Mouse (Mus musculus): ENCODE measurements at regions not wholly inside any gene's neighbourhood (a gene's known extent, or its start where the extent isn't known, plus 50 kb on each side); places are given as distances from the start of the nearest gene placed in this dataset.
A peak's percentile ranks its signal among the peaks of the same experiment; 100 is the strongest.
"Not testable (repeated sequence)": the region's sequence is repeated elsewhere in the genome, so short reads cannot be mapped to it uniquely, and the experiment has no call there.

GRCm38 (mm10) chr4:49958275-49958674 is 112.7 kb upstream of the Grin3a start:
- no peak for DNase-seq

- no peak for DNase-seq
Measured at GRCm38 (mm10) chr4:49956855-49957254, 111.3 kb upstream of the Grin3a start.

DNA sequence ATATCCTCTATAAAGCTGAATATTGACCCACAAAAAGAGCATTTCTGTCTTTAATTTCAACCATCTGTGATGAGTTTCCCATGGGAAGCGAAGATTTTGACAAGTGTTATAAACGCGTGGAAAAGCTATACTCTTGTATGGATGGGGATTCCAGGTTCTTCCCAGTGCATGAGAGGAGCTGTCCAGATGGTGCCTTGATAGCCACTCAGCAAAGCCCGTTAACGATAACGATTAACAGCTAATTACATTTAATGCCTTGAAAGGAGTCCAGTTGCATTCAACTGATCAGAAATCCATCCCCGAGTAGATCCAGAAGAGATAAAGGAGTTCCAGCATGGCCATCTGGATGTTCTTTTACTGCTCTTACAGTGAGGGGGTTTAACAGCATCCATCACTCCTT is 100.8 kb upstream of the Grin3a start:
- DNase-seq, result no peak

DNA sequence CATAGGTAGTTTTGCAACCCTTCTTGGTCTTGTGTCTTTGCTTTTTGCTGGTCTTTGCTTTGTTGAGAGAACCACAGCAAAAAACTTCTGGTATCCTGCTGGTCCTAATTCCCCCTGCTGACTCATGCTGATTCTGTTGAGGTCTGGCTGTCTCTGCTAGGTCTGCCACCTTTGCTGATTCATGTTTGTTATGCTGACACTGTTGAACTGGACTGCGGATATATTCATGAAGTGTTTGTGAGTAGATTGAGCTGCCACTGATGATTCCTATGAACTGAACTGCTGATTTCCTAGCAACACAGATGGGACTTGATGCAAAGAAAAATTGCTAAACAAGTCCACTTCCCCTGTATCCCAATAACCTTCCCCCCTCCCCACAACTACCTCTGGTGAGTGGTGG is 91.9 kb upstream of the Grin3a start:
- DNase-seq, result no peak

- not testable (repeated sequence) for DNase-seq
Measured at GRCm38 (mm10) chr4:49929636-49930035, 84.1 kb upstream of the Grin3a start.

GRCm38 (mm10) chr4:49927045-49927444 is 81.5 kb upstream of the Grin3a start:
- DNase-seq, result no peak

GRCm38 (mm10) chr4:49914221-49914620 is 68.7 kb upstream of the Grin3a start:
- DNase-seq, result no peak

- DNase-seq, result peak; percentile 26
Measured at GRCm38 (mm10) chr4:49913636-49914035, 68.1 kb upstream of the Grin3a start.
